In genomic region chr17:83360796-83361566, GRCm38 (mm10) we compare ENCODE assay signal across 21 mouse cellular contexts.
"Had no signal": no experiment of that assay in that cellular context is flagged by ENCODE, and none has a peak within 500 bp of the region (broad histone marks: within the 10 kb centered on the region; RNA-seq: fewer than 3 reads in every experiment).

No protein-coding gene starts in this region.

- H3K36me3 ChIP-seq: limb, embryonic 12.5 days; limb, embryonic 15.5 days; midbrain, embryonic 12.5 days; midbrain, embryonic 15.5 days; neural tube, embryonic 12.5 days; neural tube, embryonic 15.5 days had no signal

- H3K4me1 ChIP-seq: neural tube, embryonic 12.5 days had no signal

- H3K4me2 ChIP-seq: limb, embryonic 12.5 days; limb, embryonic 15.5 days; liver, embryonic 11.5 days; lung, embryonic 14.5 days; midbrain, embryonic 12.5 days; midbrain, embryonic 15.5 days; neural tube, embryonic 12.5 days; neural tube, embryonic 15.5 days had no signal

- H3K27me3 ChIP-seq: limb, embryonic 12.5 days; limb, embryonic 15.5 days; midbrain, embryonic 12.5 days; midbrain, embryonic 15.5 days; neural tube, embryonic 12.5 days; neural tube, embryonic 15.5 days had no signal

- ATAC-seq: liver, postnatal 0 days; lung, postnatal 0 days; midbrain, embryonic 15.5 days had no signal

- H3K9me3 ChIP-seq: limb, embryonic 12.5 days; limb, embryonic 15.5 days; midbrain, embryonic 12.5 days; midbrain, embryonic 15.5 days; neural tube, embryonic 12.5 days; neural tube, embryonic 15.5 days had no signal

- H3K4me3 ChIP-seq: limb, embryonic 12.5 days; limb, embryonic 15.5 days; midbrain, embryonic 12.5 days; midbrain, embryonic 15.5 days; neural tube, embryonic 12.5 days; neural tube, embryonic 15.5 days had no signal

- H3K9ac ChIP-seq: limb, embryonic 12.5 days; limb, embryonic 15.5 days; liver, embryonic 14.5 days; liver, postnatal 0 days; lung, embryonic 14.5 days; midbrain, embryonic 12.5 days; midbrain, embryonic 15.5 days; neural tube, embryonic 12.5 days; neural tube, embryonic 15.5 days had no signal

- DNase-seq: kidney, adult 2 months; kidney, postnatal 25 days; layer of hippocampus, postnatal 36 days; left cerebral cortex, postnatal 4 days; liver, postnatal 0 days; lung, embryonic 14.5 days; right cerebral cortex, adult 18-20 months; right cerebral cortex, postnatal 14 days; right cerebral cortex, postnatal 4 days; thymus, adult 18-20 months; thymus, postnatal 36 days had no signal

- H3K27ac ChIP-seq: kidney, postnatal 0 days; limb, embryonic 12.5 days; limb, embryonic 15.5 days; liver, embryonic 14.5 days; midbrain, embryonic 12.5 days; midbrain, embryonic 15.5 days; neural tube, embryonic 12.5 days; neural tube, embryonic 15.5 days had no signal
